Mouse (Mus musculus) liver, embryonic 14 days (tissue): ENCODE data around the gene Cd72. TPM values are rescaled to one million over a fixed set of nuclear protein-coding genes. Genes with fewer than 3 reads are reported as not detected.

Experiments used
- polyA plus RNA-seq: library from polyadenylated mRNA; depleted of rRNA; stranded (reverse); fragments of >200 nt; gene quantifications from 2 replicates; pipeline ENCODE4 v1.2.3, GENCODE M21; 2012; rRNA removed

The Cd72 gene
- polyA plus RNA-seq: 0.20 and 0.38 TPM in 2 replicates

GRCm38 (mm10) chr4:43454041-43454836 is at the start of gene Cd72:
Gene Cd72, minus strand, starts transcription at chr4:43454628.

GRCm38 (mm10) chr4:43499407-43500333 is 45.2 kb upstream of the Cd72 start, which contains the start of gene Arhgef39:
Gene Arhgef39, minus strand, starts transcription at chr4:43499695.

GRCm38 (mm10) chr4:43492821-43493185 is 38.4 kb upstream of the Cd72 start, which contains the start of gene Ccdc107:
Gene Ccdc107, plus strand, starts transcription at chr4:43492900.

GRCm38 (mm10) chr4:43483535-43484091 is 29.2 kb upstream of the Cd72 start, which contains the start of gene Sit1:
Gene Sit1, minus strand, starts transcription at chr4:43483734.

GRCm38 (mm10) chr4:43441639-43442038 is 12.8 kb downstream of the Cd72 start, which contains the start of gene Tesk1:
Gene Tesk1, plus strand, starts transcription at chr4:43441939.

GRCm38 (mm10) chr4:43428946-43429345 is 25.5 kb downstream of the Cd72 start, which contains the start of gene Fam166b:
Gene Fam166b, minus strand, starts transcription at chr4:43429134.

Other genes starting within 250 kb of the Cd72 start
- 0.07 and 0.09 TPM in 2 replicates for gene Atp8b5, start 187.5 kb downstream of the Cd72 start, polyA plus RNA-seq
- gene Rusc2, start 72.6 kb downstream of the Cd72 start, polyA plus RNA-seq: 0.39 and 0.45 TPM in 2 replicates
- gene Fam166b, start 25.5 kb downstream of the Cd72 start, polyA plus RNA-seq: 0.02 TPM in 1 of 2 replicates, not detected in the other
- gene Tesk1, start 12.7 kb downstream of the Cd72 start, polyA plus RNA-seq: 2.4 and 2.7 TPM in 2 replicates
- gene Sit1, start 29.1 kb upstream of the Cd72 start, polyA plus RNA-seq: 0.06 TPM in 1 of 2 replicates, not detected in the other
- gene Ccdc107, start 38.3 kb upstream of the Cd72 start, polyA plus RNA-seq: 32.7 and 38.7 TPM in 2 replicates
- gene Arhgef39, start 45.1 kb upstream of the Cd72 start, polyA plus RNA-seq: 33.9 and 38.3 TPM in 2 replicates
- gene Car9, start 52.3 kb upstream of the Cd72 start, polyA plus RNA-seq: 0.53 and 0.58 TPM in 2 replicates
- gene Tpm2, start 69.1 kb upstream of the Cd72 start, polyA plus RNA-seq: 9.7 and 20.6 TPM in 2 replicates
- 10.3 and 12.2 TPM in 2 replicates for gene Creb3, start 107.7 kb upstream of the Cd72 start, polyA plus RNA-seq
- gene Tln1, start 108.1 kb upstream of the Cd72 start, polyA plus RNA-seq: 27.3 and 31.5 TPM in 2 replicates
- 13.7 and 16.2 TPM in 2 replicates for gene Rgp1, start 124.1 kb upstream of the Cd72 start, polyA plus RNA-seq
- gene Gba2, start 124.2 kb upstream of the Cd72 start, polyA plus RNA-seq: 11.1 and 12.8 TPM in 2 replicates
- not detected in 2 replicates for gene Msmp, start 129.9 kb upstream of the Cd72 start, polyA plus RNA-seq
- 1.5 and 1.9 TPM in 2 replicates for gene Npr2, start 177.3 kb upstream of the Cd72 start, polyA plus RNA-seq
- gene Spag8, start 199.0 kb upstream of the Cd72 start, polyA plus RNA-seq: 0.12 and 0.27 TPM in 2 replicates
- 28.3 and 30.4 TPM in 2 replicates for gene Hint2, start 201.8 kb upstream of the Cd72 start, polyA plus RNA-seq
- gene Tmem8b, start 214.3 kb upstream of the Cd72 start, polyA plus RNA-seq: 0.18 and 0.26 TPM in 2 replicates
- gene Fam221b, start 214.5 kb upstream of the Cd72 start, polyA plus RNA-seq: 0.02 TPM in 2 replicates
- gene Olfr70, start 246.2 kb upstream of the Cd72 start, polyA plus RNA-seq: not detected in 2 replicates